Mouse (Mus musculus): Measurements from ENCODE around the gene Pofut2. TPM values are rescaled to one million over a fixed set of nuclear protein-coding genes. Genes with fewer than 3 reads are reported as not detected.

The Pofut2 gene
- polyA plus RNA-seq, 1 experiment = 89.9 TPM

DNA sequence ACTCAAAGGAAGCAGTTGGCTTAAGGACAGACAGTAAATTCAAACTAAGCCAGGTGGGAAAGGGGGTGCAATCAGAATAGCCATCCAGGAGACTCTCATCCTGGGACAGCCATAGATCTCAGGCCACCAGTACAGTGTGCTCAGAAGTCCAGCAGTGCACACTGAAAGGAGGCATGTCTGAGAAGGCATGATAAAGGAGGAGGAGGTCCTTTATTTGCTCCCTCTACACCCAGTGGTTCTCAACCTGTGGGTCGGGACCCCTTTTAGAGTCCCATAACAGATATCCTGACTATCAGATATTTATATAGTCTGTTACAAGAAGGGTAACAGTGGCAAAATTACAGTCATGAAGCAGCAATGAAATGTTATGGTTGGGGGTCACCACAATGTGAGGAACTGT lies 25.8 kb upstream of the Pofut2 start:
- Histone ChIP-seq H3K4me3 (no peak overlapping the region), H3K27me3 (ENCODE audit: control insufficient read depth, insufficient read depth, insufficient read length) (no peaks in the 10 kb centered on the region), H3K79me2 (ENCODE audit: control insufficient read depth, insufficient read depth) (no peaks in the 10 kb centered on the region), H3ac (ENCODE audit: control insufficient read depth, insufficient read length) (no peak overlapping the region), H3K4me2 (ENCODE audit: low read depth) (no peak overlapping the region), H3K36me3 (ENCODE audit: control insufficient read depth, insufficient read depth) (peaks cover 7% of the 10 kb centered on the region)
- no peak for TF ChIP-seq TCF12 (IDR thresholded peaks at IDR 0.05; ENCODE audit: insufficient read depth, poor library complexity, severe bottlenecking)
- no peak for TF ChIP-seq POLR2A (IDR thresholded peaks at IDR 0.05; ENCODE audit: insufficient read length, low read depth)
- TF ChIP-seq POLR2AphosphoS2 (IDR thresholded peaks at IDR 0.05; ENCODE audit: insufficient read length, low read depth) = no peak
- TF ChIP-seq TCF3 (IDR thresholded peaks at IDR 0.05; ENCODE audit: insufficient read length, low read depth) = no peak
- TF ChIP-seq MAX (IDR thresholded peaks at IDR 0.05; ENCODE audit: low read depth) = no peak
- TF ChIP-seq SRF (IDR thresholded peaks at IDR 0.05; ENCODE audit: control insufficient read depth, insufficient read length, low read depth) = no peak
- no peak for TF ChIP-seq E2F4 (IDR thresholded peaks at IDR 0.05; ENCODE audit: insufficient read depth)
- TF ChIP-seq CEBPB (IDR thresholded peaks at IDR 0.05; ENCODE audit: insufficient read depth, poor library complexity, severe bottlenecking) = no peak
- TF ChIP-seq MYOD1 (IDR thresholded peaks at IDR 0.05; ENCODE audit: control insufficient read depth in 1 of 3, insufficient read length in 2 of 3, low read depth in 2 of 3) = no peak
- TF ChIP-seq REST (IDR thresholded peaks at IDR 0.05; ENCODE audit: insufficient read depth, insufficient read length) = no peak
- no peak for TF ChIP-seq MYOG (IDR thresholded peaks at IDR 0.05; ENCODE audit: control insufficient read depth in 1 of 3, insufficient read depth in 1 of 3, insufficient read length in 2 of 3, low read depth in 2 of 3)
- TF ChIP-seq USF1 (IDR thresholded peaks at IDR 0.05; ENCODE audit: low read depth) = no peak

DNA sequence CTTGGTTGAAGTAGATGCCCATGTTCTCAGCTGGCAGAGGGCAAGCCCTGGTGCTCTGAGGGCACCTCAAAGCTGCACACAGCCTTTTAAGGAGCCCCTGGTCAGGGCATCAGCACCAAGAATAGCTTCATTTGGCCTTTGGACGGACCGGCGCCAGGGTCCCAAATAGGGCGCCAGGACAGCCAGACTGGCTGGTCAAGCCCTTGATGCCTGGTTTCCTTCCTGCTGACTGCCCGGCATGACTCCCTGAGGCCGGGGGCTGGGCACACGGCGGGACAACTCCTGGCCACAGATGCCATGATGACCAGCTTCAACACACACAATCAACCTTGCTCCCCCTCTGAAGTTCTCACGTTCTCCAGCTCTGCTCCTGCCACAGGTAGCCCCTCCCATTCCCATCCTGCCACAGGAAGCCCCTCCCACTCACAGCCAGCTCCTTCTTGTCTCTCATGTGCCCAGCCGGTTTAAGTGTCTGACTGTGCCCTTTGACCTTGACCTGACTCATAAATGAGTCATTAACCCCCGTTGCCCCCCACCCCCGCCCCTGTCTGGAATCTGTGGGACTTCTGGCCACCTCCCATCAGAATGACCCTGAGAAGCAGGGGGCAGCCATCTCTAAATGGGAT lies 23.9 kb upstream of the Pofut2 start:
- Histone ChIP-seq H3ac (ENCODE audit: control insufficient read depth, insufficient read length) (no peak overlapping the region), H3K79me2 (ENCODE audit: control insufficient read depth, insufficient read depth) (no peaks in the 10 kb centered on the region), H3K27me3 (ENCODE audit: control insufficient read depth, insufficient read depth, insufficient read length) (no peaks in the 10 kb centered on the region)

DNA sequence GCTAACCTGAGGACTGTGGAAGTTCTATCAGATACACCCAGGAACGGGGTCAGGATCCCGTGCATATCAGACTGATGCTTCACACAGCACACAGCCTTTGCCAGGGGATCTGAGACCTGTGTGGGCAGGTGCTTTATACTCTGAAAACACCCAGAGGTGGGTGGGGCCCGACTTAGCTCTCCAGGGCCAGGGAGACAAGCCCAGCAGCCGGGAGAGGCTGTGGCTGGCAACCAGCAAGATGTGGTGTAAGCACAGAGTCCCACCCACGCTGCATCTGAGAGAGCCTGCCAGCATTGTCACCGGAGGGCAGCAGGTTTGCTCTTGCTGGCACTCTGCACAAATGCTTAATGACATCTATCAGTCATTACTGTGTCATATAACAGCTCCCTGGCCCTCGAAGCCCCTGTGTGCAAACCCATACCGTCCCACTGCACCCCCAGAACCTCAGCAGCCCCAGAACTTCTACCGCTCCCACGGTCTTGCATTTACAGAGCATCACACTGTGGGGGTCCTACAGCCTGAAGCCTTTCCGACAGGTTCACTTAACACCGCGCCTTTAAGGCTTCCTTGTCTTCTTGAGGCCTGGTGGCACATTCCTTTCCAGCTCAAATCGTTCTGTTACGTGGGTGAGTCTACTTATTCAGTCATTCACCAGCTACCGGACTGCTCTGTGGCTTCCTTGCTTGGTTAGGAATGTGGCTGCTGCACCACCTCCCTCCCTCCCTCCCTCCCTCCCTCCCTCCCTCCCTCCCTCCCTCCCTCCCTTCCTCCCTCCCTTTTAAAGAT lies 21.0 kb upstream of the Pofut2 start:
- no peaks in the 10 kb centered on the region for H3K27me3 ChIP-seq (ENCODE audit: control insufficient read depth, insufficient read depth, insufficient read length)
- TF ChIP-seq MYOG (IDR thresholded peaks at IDR 0.05; ENCODE audit: control insufficient read depth in 1 of 3, insufficient read depth in 1 of 3, insufficient read length in 2 of 3, low read depth in 2 of 3) (no peak), MYOD1 (IDR thresholded peaks at IDR 0.05; ENCODE audit: control insufficient read depth in 1 of 3, insufficient read length in 2 of 3, low read depth in 2 of 3) (no peak), MAX (IDR thresholded peaks at IDR 0.05; ENCODE audit: low read depth) (no peak), CEBPB (IDR thresholded peaks at IDR 0.05; ENCODE audit: insufficient read depth, poor library complexity, severe bottlenecking) (no peak), SRF (IDR thresholded peaks at IDR 0.05; ENCODE audit: control insufficient read depth, insufficient read length, low read depth) (no peak), USF1 (IDR thresholded peaks at IDR 0.05; ENCODE audit: low read depth) (no peak), REST (IDR thresholded peaks at IDR 0.05; ENCODE audit: insufficient read depth, insufficient read length) (no peak), POLR2AphosphoS2 (IDR thresholded peaks at IDR 0.05; ENCODE audit: insufficient read length, low read depth) (no peak), TCF12 (IDR thresholded peaks at IDR 0.05; ENCODE audit: insufficient read depth, poor library complexity, severe bottlenecking) (no peak)
- H3ac ChIP-seq (ENCODE audit: control insufficient read depth, insufficient read length) = no peak overlapping the region
- H3K79me2 ChIP-seq (ENCODE audit: control insufficient read depth, insufficient read depth) = no peaks in the 10 kb centered on the region
- peaks cover 7% of the 10 kb centered on the region for H3K36me3 ChIP-seq (ENCODE audit: control insufficient read depth, insufficient read depth)
- no peak overlapping the region for H3K4me3 ChIP-seq
- peak overlapping the region; percentile 27 for H3K4me2 ChIP-seq (ENCODE audit: low read depth)

More for the DNA sequence above, 23.9 kb upstream of the Pofut2 start:
- H3K4me2 ChIP-seq (ENCODE audit: low read depth) = no peak overlapping the region
- no peak overlapping the region for H3K4me3 ChIP-seq
- peaks cover 7% of the 10 kb centered on the region for H3K36me3 ChIP-seq (ENCODE audit: control insufficient read depth, insufficient read depth)
- no peak for TF ChIP-seq MAX (IDR thresholded peaks at IDR 0.05; ENCODE audit: low read depth)

DNA sequence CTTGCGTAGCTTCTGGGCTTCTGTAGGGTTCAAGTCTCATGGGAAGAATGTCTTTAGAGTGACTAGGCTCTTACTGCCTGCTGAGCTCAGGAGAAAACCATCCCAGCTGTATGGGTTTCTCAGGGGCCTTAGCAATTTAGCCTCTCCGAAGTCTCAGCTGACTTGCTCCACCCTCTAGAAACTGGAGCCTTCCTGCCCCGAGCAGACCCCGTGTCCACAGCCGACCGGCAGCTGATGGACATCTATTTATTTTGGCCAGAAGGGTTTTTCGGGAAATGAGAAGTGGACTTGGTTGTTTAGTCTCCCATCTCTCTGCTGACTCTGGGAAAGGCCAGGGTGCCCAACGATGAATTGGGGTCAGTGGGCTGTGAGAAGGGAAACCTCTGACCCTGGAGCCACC lies 18.3 kb upstream of the Pofut2 start:
- Histone ChIP-seq H3K4me2 (ENCODE audit: low read depth) (no peak overlapping the region), H3K79me2 (ENCODE audit: control insufficient read depth, insufficient read depth) (no peaks in the 10 kb centered on the region), H3K4me3 (no peak overlapping the region), H3K27me3 (ENCODE audit: control insufficient read depth, insufficient read depth, insufficient read length) (no peaks in the 10 kb centered on the region), H3ac (ENCODE audit: control insufficient read depth, insufficient read length) (no peak overlapping the region), H3K36me3 (ENCODE audit: control insufficient read depth, insufficient read depth) (no peaks in the 10 kb centered on the region)
- TF ChIP-seq MAX (IDR thresholded peaks at IDR 0.05; ENCODE audit: low read depth) (no peak), TCF3 (IDR thresholded peaks at IDR 0.05; ENCODE audit: insufficient read length, low read depth) (no peak), POLR2AphosphoS2 (IDR thresholded peaks at IDR 0.05; ENCODE audit: insufficient read length, low read depth) (no peak), USF1 (IDR thresholded peaks at IDR 0.05; ENCODE audit: low read depth) (no peak), MYOD1 (IDR thresholded peaks at IDR 0.05; ENCODE audit: control insufficient read depth in 1 of 3, insufficient read length in 2 of 3, low read depth in 2 of 3) (no peak), SRF (IDR thresholded peaks at IDR 0.05; ENCODE audit: control insufficient read depth, insufficient read length, low read depth) (no peak), TCF12 (IDR thresholded peaks at IDR 0.05; ENCODE audit: insufficient read depth, poor library complexity, severe bottlenecking) (no peak), POLR2A (IDR thresholded peaks at IDR 0.05; ENCODE audit: insufficient read length, low read depth) (no peak), CEBPB (IDR thresholded peaks at IDR 0.05; ENCODE audit: insufficient read depth, poor library complexity, severe bottlenecking) (no peak), E2F4 (IDR thresholded peaks at IDR 0.05; ENCODE audit: insufficient read depth) (no peak), REST (IDR thresholded peaks at IDR 0.05; ENCODE audit: insufficient read depth, insufficient read length) (no peak), MYOG (IDR thresholded peaks at IDR 0.05; ENCODE audit: control insufficient read depth in 1 of 3, insufficient read depth in 1 of 3, insufficient read length in 2 of 3, low read depth in 2 of 3) (no peak)
